27 mouse cellular contexts compared by ENCODE assay signal in genomic region chr11:106464681-106465544, GRCm38 (mm10).
"Had no signal": no experiment of that assay in that cellular context is flagged by ENCODE, and none has a peak within 500 bp of the region (broad histone marks: within the 10 kb centered on the region; RNA-seq: fewer than 3 reads in every experiment).

No protein-coding gene starts in this region.

- H3K27me3 ChIP-seq: heart, embryonic 12.5 days; hindbrain, embryonic 12.5 days; intestine, embryonic 15.5 days; kidney, embryonic 15.5 days; limb, embryonic 13.5 days; limb, embryonic 15.5 days; liver, embryonic 12.5 days had no signal

- H3K4me3 ChIP-seq: gastrocnemius, adult 2 months; heart, embryonic 10.5 days; heart, embryonic 12.5 days; hindbrain, embryonic 10.5 days; hindbrain, embryonic 12.5 days; intestine, embryonic 15.5 days; kidney, embryonic 15.5 days; limb, embryonic 13.5 days; limb, embryonic 15.5 days; liver, embryonic 12.5 days had no signal

- H3K9ac ChIP-seq: heart, embryonic 12.5 days; hindbrain, embryonic 12.5 days; hindbrain, embryonic 14.5 days; intestine, embryonic 15.5 days; kidney, embryonic 15.5 days; limb, embryonic 13.5 days; limb, embryonic 15.5 days; liver, embryonic 12.5 days; liver, embryonic 14.5 days had no signal

- DNase-seq: gastrocnemius, adult 2 months; gastrocnemius, postnatal 10 days; gastrocnemius, postnatal 25 days; heart, adult 18-20 months; heart, postnatal 10 days; heart, postnatal 4 days; kidney, adult 18-20 months; kidney, adult 9 months; kidney, postnatal 14 days; kidney, postnatal 36 days; layer of hippocampus, adult 9-11 months; layer of hippocampus, postnatal 36 days had no signal

- ATAC-seq: hindbrain, embryonic 16.5 days; inflammation-experienced regulatory T-cells, adult 6 months; intestine, embryonic 15.5 days; intestine, postnatal 0 days; liver, embryonic 12.5 days had no signal

- H3K4me1 ChIP-seq: hindbrain, embryonic 10.5 days; hindbrain, embryonic 12.5 days; kidney, embryonic 15.5 days had no signal

- H3K27ac ChIP-seq: gastrocnemius, adult 2 months; heart, embryonic 10.5 days; hindbrain, embryonic 10.5 days; hindbrain, embryonic 12.5 days; hindbrain, embryonic 14.5 days; intestine, embryonic 15.5 days; kidney, embryonic 15.5 days; kidney, postnatal 0 days; limb, embryonic 13.5 days; limb, embryonic 15.5 days; liver, embryonic 12.5 days; liver, embryonic 14.5 days had no signal

- H3K36me3 ChIP-seq: heart, embryonic 10.5 days; heart, embryonic 12.5 days; hindbrain, embryonic 10.5 days; hindbrain, embryonic 12.5 days; intestine, embryonic 15.5 days; kidney, embryonic 15.5 days; limb, embryonic 13.5 days; limb, embryonic 15.5 days; liver, embryonic 12.5 days had no signal

- H3K4me2 ChIP-seq: heart, embryonic 12.5 days; hindbrain, embryonic 12.5 days; hindbrain, embryonic 14.5 days; intestine, embryonic 15.5 days; kidney, embryonic 15.5 days; limb, embryonic 13.5 days; limb, embryonic 15.5 days; liver, embryonic 12.5 days had no signal

- H3K9me3 ChIP-seq: heart, embryonic 10.5 days; heart, embryonic 12.5 days; hindbrain, embryonic 10.5 days; hindbrain, embryonic 12.5 days; intestine, embryonic 15.5 days; kidney, embryonic 15.5 days; limb, embryonic 13.5 days; limb, embryonic 15.5 days; liver, embryonic 12.5 days had no signal
